Mouse (Mus musculus): Measurements from ENCODE around the gene Sav1. TPM values are rescaled to one million over a fixed set of nuclear protein-coding genes. Genes with fewer than 3 reads are reported as not detected.

Sav1 gene
- 118 TPM for polyA plus RNA-seq (2014; fragmentation: Illumina TruSeq; extraction: RNeasy Lipid Tissue Mini Kit (QIAGEN cat#74804); ENCODE audit: low read depth, low replicate concordance)

DNA sequence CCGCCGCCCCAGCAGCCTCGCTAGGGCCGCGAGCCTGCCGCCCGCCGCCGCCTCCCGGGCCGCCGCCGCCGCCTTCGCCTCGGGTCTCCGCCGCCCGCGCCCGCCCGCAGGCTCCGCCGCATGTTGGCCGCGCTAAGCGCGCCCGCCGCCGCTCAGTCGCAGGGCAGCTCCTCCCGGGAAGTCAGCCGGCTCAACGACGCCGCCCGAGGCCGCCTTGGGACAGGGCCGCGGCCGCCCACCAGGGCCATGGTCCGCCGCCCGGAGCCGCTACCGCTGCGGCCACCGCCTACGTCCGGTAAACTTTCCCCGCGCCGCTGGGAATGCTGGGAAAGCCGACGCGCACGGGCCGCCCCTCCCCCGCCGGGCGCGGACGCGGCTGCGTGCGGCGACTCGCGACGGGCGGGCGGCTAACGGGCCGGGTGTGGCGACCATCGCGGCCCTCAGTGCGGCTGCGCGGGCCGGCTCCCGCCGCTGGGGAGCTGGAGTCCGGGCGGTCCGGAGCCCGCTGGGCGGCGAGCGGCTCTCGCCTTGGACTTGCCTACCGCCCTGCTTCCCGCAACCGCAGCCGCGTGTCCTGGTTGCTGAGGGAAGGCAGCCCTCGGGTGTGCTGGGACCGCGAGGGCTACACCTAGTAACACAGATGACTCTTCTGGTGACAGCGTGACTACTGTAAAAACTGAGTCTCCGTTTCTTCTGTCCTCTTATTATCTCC, at the start of gene Sav1:
Gene Sav1, minus strand, starts transcription at position 217 of the 712 bp plus-strand sequence.

Other genes starting within 250 kb of the Sav1 start
- gene Cdkl1, start 195.7 kb downstream of the Sav1 start, polyA plus RNA-seq (2014; fragmentation: Illumina TruSeq; extraction: RNeasy Lipid Tissue Mini Kit (QIAGEN cat#74804); ENCODE audit: low read depth, low replicate concordance), result 1.4 TPM
- gene Atl1, start 94.4 kb downstream of the Sav1 start, polyA plus RNA-seq (2014; fragmentation: Illumina TruSeq; extraction: RNeasy Lipid Tissue Mini Kit (QIAGEN cat#74804); ENCODE audit: low read depth, low replicate concordance), result 9.6 TPM
- gene Map4k5, start 93.8 kb downstream of the Sav1 start, polyA plus RNA-seq (2014; fragmentation: Illumina TruSeq; extraction: RNeasy Lipid Tissue Mini Kit (QIAGEN cat#74804); ENCODE audit: low read depth, low replicate concordance), result 71.6 TPM
- 20.6 TPM for gene Nin, start 126.7 kb upstream of the Sav1 start, polyA plus RNA-seq (2014; fragmentation: Illumina TruSeq; extraction: RNeasy Lipid Tissue Mini Kit (QIAGEN cat#74804); ENCODE audit: low read depth, low replicate concordance)
- gene Abhd12b, start 167.1 kb upstream of the Sav1 start, polyA plus RNA-seq (2014; fragmentation: Illumina TruSeq; extraction: RNeasy Lipid Tissue Mini Kit (QIAGEN cat#74804); ENCODE audit: low read depth, low replicate concordance), result not detected
- 45.1 TPM for gene Pygl, start 244.5 kb upstream of the Sav1 start, polyA plus RNA-seq (2014; fragmentation: Illumina TruSeq; extraction: RNeasy Lipid Tissue Mini Kit (QIAGEN cat#74804); ENCODE audit: low read depth, low replicate concordance)